Mouse (Mus musculus) adrenal gland, postnatal 10 days (tissue): ENCODE measurements around the gene 4930474N05Rik. TPM values are rescaled to one million over a fixed set of nuclear protein-coding genes. Genes with fewer than 3 reads are reported as not detected.

ENCODE experiments used
- DNase-seq: peaks from one replicate; pipeline ENCODE4 v3.0.0; 2021; ENCODE audit warnings: mixed read lengths
- long read RNA-seq, 2 experiments: library from polyadenylated mRNA; stranded (forward); transcript quantifications; one replicate each; pipeline ENCODE4 v2.0.0; 2021
- total RNA-seq, 2 experiments: library from RNA; stranded (reverse); gene quantifications; 2 replicates each; pipeline ENCODE4 v1.2.3; 2021

4930474N05Rik gene
- total RNA-seq = not detected
- long read RNA-seq, experiment 1 = 0 reads
- long read RNA-seq, experiment 2 = 0 reads

GRCm38 (mm10) chr14:36094617-36095016 lies at the start of gene 4930474N05Rik:
4930474N05Rik (plus strand) TSS chr14:36094917.
- no peak for DNase-seq

GRCm38 (mm10) chr14:36048746-36049391 lies 45.8 kb upstream of the 4930474N05Rik start:
- DNase-seq = peak; percentile 7

- no peak for DNase-seq
These were observed 41.4 kb upstream of the 4930474N05Rik start for GRCm38 (mm10) chr14:36053281-36053680.

- DNase-seq = no peak
These were observed 3.8 kb downstream of the 4930474N05Rik start for GRCm38 (mm10) chr14:36098528-36098927.

GRCm38 (mm10) chr14:36099647-36100046 lies 4.9 kb downstream of the 4930474N05Rik start:
- DNase-seq = no peak

GRCm38 (mm10) chr14:36100731-36101130 lies 6.0 kb downstream of the 4930474N05Rik start:
- no peak for DNase-seq

GRCm38 (mm10) chr14:36114481-36114880 lies 19.8 kb downstream of the 4930474N05Rik start:
- no peak for DNase-seq

- DNase-seq = no peak
These were observed 29.1 kb downstream of the 4930474N05Rik start for GRCm38 (mm10) chr14:36123775-36124335.

GRCm38 (mm10) chr14:36135749-36136148 lies 41.0 kb downstream of the 4930474N05Rik start:
- no peak for DNase-seq

GRCm38 (mm10) chr14:36137696-36138095 lies 43.0 kb downstream of the 4930474N05Rik start:
- DNase-seq = no peak

- DNase-seq = no peak
These were observed 50.5 kb downstream of the 4930474N05Rik start for GRCm38 (mm10) chr14:36145261-36145660.
